In the genomic region with DNA sequence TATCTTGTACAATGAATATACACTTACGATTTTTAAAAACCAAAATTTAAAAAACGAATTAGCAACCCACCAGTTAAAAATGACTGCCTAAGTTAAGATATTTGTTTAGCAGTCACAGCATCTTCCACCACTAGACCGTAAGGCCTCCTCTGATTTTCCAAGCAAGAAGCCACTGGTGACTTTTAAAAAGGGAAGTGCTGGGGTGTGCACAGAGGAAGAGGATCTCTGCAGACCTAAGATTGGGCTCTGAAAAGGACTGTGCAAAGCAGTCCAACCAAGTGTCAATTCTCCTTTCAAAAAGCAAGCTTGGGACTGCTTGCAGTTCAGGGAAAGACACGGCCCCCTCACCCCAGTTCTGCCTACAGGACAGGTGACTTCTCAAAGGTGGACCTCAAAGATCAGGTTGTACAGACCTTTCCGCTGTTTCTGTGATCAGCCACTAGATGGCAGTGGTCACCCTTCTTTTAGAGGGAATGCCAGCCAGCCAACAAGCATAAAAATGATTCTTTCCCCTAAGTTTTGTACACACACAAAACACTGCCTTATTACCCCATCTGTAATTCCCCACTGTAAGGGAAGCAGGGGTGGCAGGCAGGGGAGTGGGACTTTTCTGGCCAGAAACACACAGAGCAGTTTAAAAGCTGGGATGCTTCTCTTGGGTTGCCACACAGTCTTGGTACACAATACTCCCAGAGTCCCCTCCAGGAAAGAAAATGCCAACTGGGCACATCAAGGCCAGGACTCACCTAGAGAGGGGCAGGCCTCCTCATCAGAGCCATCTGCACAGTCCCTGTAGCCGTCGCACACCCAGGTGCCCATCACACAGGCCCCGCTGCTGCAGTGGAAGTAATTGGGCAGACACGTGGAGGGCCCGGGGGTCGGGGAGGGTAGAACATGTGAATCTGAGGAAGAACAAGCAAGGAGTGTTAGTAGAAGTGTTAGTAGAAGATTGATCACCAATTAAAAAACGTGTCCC, we compare ENCODE assay signal across 10 mouse cellular contexts.
A peak's percentile ranks its signal among the peaks of the same experiment; 100 is the strongest.
DNase-seq lines count a peak whose midpoint lies in the region; ATAC-seq and TF ChIP-seq lines count a peak whose summit lies in the region.
"Had no signal": no experiment of that assay in that cellular context is flagged by ENCODE, and none has a peak within 500 bp of the region (broad histone marks: within the 10 kb centered on the region; RNA-seq: fewer than 3 reads in every experiment).

No protein-coding gene starts in this region.

- TF ChIP-seq EP300 in heart, postnatal 0 days (IDR thresholded peaks at IDR 0.05; ENCODE audit: low read depth): no peak

- peak; percentile 87 for TF ChIP-seq CTCF in heart, postnatal 0 days (IDR thresholded peaks at IDR 0.05; ENCODE audit: low read depth)
- peak; percentile 83; the same call in 1 of the 2 replicates for TF ChIP-seq CTCF in brain, embryonic 14.5 days (IDR thresholded peaks at IDR 0.05; ENCODE audit: borderline replicate concordance, extremely low read depth, insufficient read depth, insufficient read length)
- TF ChIP-seq CTCF in thymus, adult 2 months (IDR thresholded peaks at IDR 0.05; ENCODE audit: borderline replicate concordance, control insufficient read depth, extremely low read depth, insufficient read depth, low read length, poor library complexity): no peak

- no peak overlapping the region for H3K27ac ChIP-seq in heart, postnatal 0 days (ENCODE audit: low read depth)
- no peak overlapping the region for H3K27ac ChIP-seq in heart, embryonic 12.5 days (ENCODE audit: poor library complexity, severe bottlenecking)
- no peak overlapping the region for H3K27ac ChIP-seq in kidney, embryonic 16.5 days (ENCODE audit: low read length)
- no peak overlapping the region for H3K27ac ChIP-seq in midbrain, embryonic 11.5 days (ENCODE audit: low read depth, low read length)
- no peak overlapping the region for H3K27ac ChIP-seq in thymus, adult 2 months (ENCODE audit: control insufficient read depth, insufficient read depth, low read length)
- H3K27ac ChIP-seq: embryonic facial prominence, embryonic 15.5 days had no signal

- TF ChIP-seq POLR2A in brain, embryonic 14.5 days (IDR thresholded peaks at IDR 0.05; ENCODE audit: borderline replicate concordance, extremely low read depth, insufficient read depth, insufficient read length, poor library complexity, severe bottlenecking): no peak
- TF ChIP-seq POLR2A in thymus, adult 2 months (IDR thresholded peaks at IDR 0.05; ENCODE audit: control insufficient read depth, extremely low read depth, insufficient read depth, low read length, poor library complexity): no peak

- WGBS in heart, postnatal 0 days: 70% methylated on average over 12 of the region's 12 CpGs
- 68% methylated on average over 12 of the region's 12 CpGs for WGBS in heart, embryonic 12.5 days
- WGBS in kidney, embryonic 16.5 days: 66% methylated on average over 12 of the region's 12 CpGs
- WGBS in midbrain, embryonic 11.5 days: 76% methylated on average over 12 of the region's 12 CpGs
- WGBS in thymus, adult 2 months: 71% methylated on average over 12 of the region's 12 CpGs

- no peaks in the 10 kb centered on the region for H3K27me3 ChIP-seq in heart, postnatal 0 days (ENCODE audit: control insufficient read depth, insufficient read depth, low read length)
- H3K27me3 ChIP-seq in heart, embryonic 12.5 days (replicated peaks): 0 out of 2 replicates have a peak, but pooled peaks cover 3% of the 10 kb centered on the region
- no peaks in the 10 kb centered on the region for H3K27me3 ChIP-seq in kidney, embryonic 16.5 days (ENCODE audit: insufficient read depth, low read length)
- no peaks in the 10 kb centered on the region for H3K27me3 ChIP-seq in midbrain, embryonic 11.5 days (ENCODE audit: control insufficient read depth, insufficient read depth, low read length)
- H3K27me3 ChIP-seq in thymus, adult 2 months (ENCODE audit: control insufficient read depth, insufficient read depth, low read length): no peaks in the 10 kb centered on the region
- H3K27me3 ChIP-seq: embryonic facial prominence, embryonic 15.5 days had no signal

- no peak for ATAC-seq in heart, postnatal 0 days (ENCODE audit: insufficient read depth, low read depth)
- no peak for ATAC-seq in heart, embryonic 12.5 days (ENCODE audit: insufficient number of reproducible peaks, low FRiP score)
- ATAC-seq in CD4-positive, CD25-positive, alpha-beta regulatory T cell, adult 4 months: peak; percentile 69
- ATAC-seq in erythroid progenitor cell, adult 5-6 weeks (replicated peaks; ENCODE audit: low FRiP score, poor library complexity, severe bottlenecking): 0 out of 2 replicates have a peak, but pooled peaks have one; percentile 48
- ATAC-seq in kidney, embryonic 16.5 days (ENCODE audit: low FRiP score, low TSS enrichment): 0 out of 2 replicates have a peak, but pooled peaks have one; percentile 19
- ATAC-seq in midbrain, embryonic 11.5 days (ENCODE audit: low FRiP score): no peak; the same call in 1 of the 2 replicates

- peak; percentile 63 for DNase-seq in heart, postnatal 0 days (ENCODE audit: low spot score)
- peak; percentile 79 for DNase-seq in brain, embryonic 14.5 days (ENCODE audit: low read depth)
- DNase-seq in midbrain, embryonic 11.5 days (ENCODE audit: low spot score, missing footprints): peak; percentile 91
- peak; percentile 59 for DNase-seq in thymus, adult 2 months

- no peak overlapping the region for H3K9ac ChIP-seq in heart, postnatal 0 days (replicated peaks; ENCODE audit: low read depth, low read length)
- H3K9ac ChIP-seq in heart, embryonic 12.5 days: no peak overlapping the region
- H3K9ac ChIP-seq in kidney, embryonic 16.5 days (replicated peaks; ENCODE audit: low read length): no peak overlapping the region
- no peak overlapping the region for H3K9ac ChIP-seq in midbrain, embryonic 11.5 days (ENCODE audit: low read length)
- H3K9ac ChIP-seq: embryonic facial prominence, embryonic 15.5 days had no signal

- no peaks in the 10 kb centered on the region for H3K36me3 ChIP-seq in heart, postnatal 0 days (replicated peaks; ENCODE audit: control insufficient read depth, insufficient read depth, low read length)
- H3K36me3 ChIP-seq in heart, embryonic 12.5 days: no peaks in the 10 kb centered on the region
- 0 out of 2 replicates have a peak, but pooled peaks cover 2% of the 10 kb centered on the region for H3K36me3 ChIP-seq in kidney, embryonic 16.5 days (ENCODE audit: insufficient read depth, low read length)
- no peaks in the 10 kb centered on the region for H3K36me3 ChIP-seq in midbrain, embryonic 11.5 days (ENCODE audit: control insufficient read depth, insufficient read depth, low read length)
- no peaks in the 10 kb centered on the region for H3K36me3 ChIP-seq in thymus, adult 2 months (ENCODE audit: control insufficient read depth, insufficient read depth, low read length)
- H3K36me3 ChIP-seq: embryonic facial prominence, embryonic 15.5 days had no signal

- H3K9me3 ChIP-seq in heart, postnatal 0 days (replicated peaks; ENCODE audit: control insufficient read depth, low read length): no peaks in the 10 kb centered on the region
- H3K9me3 ChIP-seq in heart, embryonic 12.5 days (replicated peaks): no peaks in the 10 kb centered on the region
- H3K9me3 ChIP-seq in kidney, embryonic 16.5 days (ENCODE audit: low read length): no peaks in the 10 kb centered on the region
- H3K9me3 ChIP-seq in midbrain, embryonic 11.5 days (ENCODE audit: control insufficient read depth, low read length): no peaks in the 10 kb centered on the region
- H3K9me3 ChIP-seq: embryonic facial prominence, embryonic 15.5 days; megakaryocyte, embryonic 14.5 days had no signal

- no peak overlapping the region for H3K4me3 ChIP-seq in heart, postnatal 0 days (ENCODE audit: low read depth, low read length)
- no peak overlapping the region for H3K4me3 ChIP-seq in heart, embryonic 12.5 days
- H3K4me3 ChIP-seq in kidney, embryonic 16.5 days (ENCODE audit: low read length): no peak overlapping the region
- no peak overlapping the region for H3K4me3 ChIP-seq in midbrain, embryonic 11.5 days (ENCODE audit: low read depth, low read length)
- no peak overlapping the region for H3K4me3 ChIP-seq in thymus, adult 2 months (ENCODE audit: control insufficient read depth, insufficient read depth, low read length)
- H3K4me3 ChIP-seq: embryonic facial prominence, embryonic 15.5 days; megakaryocyte, embryonic 14.5 days had no signal

- H3K4me2 ChIP-seq in heart, postnatal 0 days (ENCODE audit: low read depth, low read length): no peak overlapping the region
- H3K4me2 ChIP-seq in heart, embryonic 12.5 days: no peak overlapping the region
- H3K4me2 ChIP-seq in kidney, embryonic 16.5 days (replicated peaks; ENCODE audit: low read depth, low read length): no peak overlapping the region
- H3K4me2 ChIP-seq in midbrain, embryonic 11.5 days: no peak overlapping the region
- H3K4me2 ChIP-seq: embryonic facial prominence, embryonic 15.5 days had no signal

- no peaks in the 10 kb centered on the region for H3K4me1 ChIP-seq in heart, postnatal 0 days (ENCODE audit: control insufficient read depth, insufficient read depth)
- H3K4me1 ChIP-seq in heart, embryonic 12.5 days (replicated peaks): no peaks in the 10 kb centered on the region; the same call in 1 of the 2 replicates
- peaks cover 3% of the 10 kb centered on the region; the same call in 1 of the 2 replicates for H3K4me1 ChIP-seq in kidney, embryonic 16.5 days (ENCODE audit: insufficient read depth, low read length)
- no peaks in the 10 kb centered on the region for H3K4me1 ChIP-seq in midbrain, embryonic 11.5 days (ENCODE audit: control insufficient read depth, insufficient read depth, low read length)
- no peaks in the 10 kb centered on the region for H3K4me1 ChIP-seq in thymus, adult 2 months (replicated peaks; ENCODE audit: control insufficient read depth, insufficient read depth, low read length)
- H3K4me1 ChIP-seq: megakaryocyte, embryonic 14.5 days had no signal

Comparison
In these comparisons a context has a peak if more than half of its experiments do, and no peak if none do; other contexts are left out.
1. ATAC-seq: peak in CD4-positive, CD25-positive, alpha-beta regulatory T cell, adult 4 months (single experiment), erythroid progenitor cell, adult 5-6 weeks (single experiment) and kidney, embryonic 16.5 days (single experiment); none in heart, postnatal 0 days (single experiment), heart, embryonic 12.5 days (single experiment) and midbrain, embryonic 11.5 days (single experiment).
2. Peak in every context shown above with its lines, with median percentiles within 50 percentile points of each other: DNase-seq.